Mouse (Mus musculus) neural tube, embryonic 14.5 days (tissue): ENCODE results near the gene Slc4a2. TPM values are rescaled to one million over a fixed set of nuclear protein-coding genes. Genes with fewer than 3 reads are reported as not detected.
A peak's percentile ranks its signal among the peaks of the same experiment; 100 is the strongest.

ENCODE experiments used
- ATAC-seq: fragments of 200-750 bp; cut with Nextera tagmentation; 2 replicates; pipeline ENCODE4 v1.8.0; 2017; ENCODE audit warnings: low read depth, mild to moderate bottlenecking, moderate TSS enrichment, moderate library complexity
- H3K27ac ChIP-seq: fragments of 300-500 bp; sonication (generic); 2 replicates; pipeline ENCODE4 v1.5.1; 2014; ENCODE audit warnings: low read depth, mild to moderate bottlenecking, control low read depth, low read length, moderate library complexity, mixed read lengths
- H3K27me3 ChIP-seq: fragments of 300-500 bp; sonication (generic); 2 replicates; pipeline ENCODE4 v1.6.1; 2014; ENCODE audit warnings: low read length; ENCODE audit not compliant: control insufficient read depth, insufficient read depth
- H3K36me3 ChIP-seq: fragments of 300-500 bp; sonication (generic); 2 replicates; pipeline ENCODE4 v1.6.1; 2014; ENCODE audit warnings: low read length, mixed read lengths; ENCODE audit not compliant: control insufficient read depth, insufficient read depth
- H3K4me1 ChIP-seq: fragments of 300-500 bp; sonication (generic); 2 replicates; pipeline ENCODE4 v1.6.1; 2014; ENCODE audit warnings: low read length; ENCODE audit not compliant: control insufficient read depth, insufficient read depth
- H3K4me2 ChIP-seq: fragments of 300-500 bp; sonication (generic); 2 replicates; pipeline ENCODE4 v1.6.1; 2014; ENCODE audit warnings: mild to moderate bottlenecking, low read depth, low read length, control low read depth
- H3K4me3 ChIP-seq: fragments of 300-500 bp; sonication (generic); 2 replicates; pipeline ENCODE4 v1.5.1; 2014; ENCODE audit warnings: low read depth, low read length, control low read depth, mixed read lengths
- H3K9ac ChIP-seq: fragments of 300-500 bp; sonication (generic); replicated peaks from 2 replicates; pipeline ENCODE4 v1.6.1; 2014; ENCODE audit warnings: low read depth, mild to moderate bottlenecking, control low read depth, low read length, mixed read lengths
- H3K9me3 ChIP-seq: fragments of 300-500 bp; sonication (generic); 2 replicates; pipeline ENCODE4 v1.6.1; 2016; ENCODE audit warnings: low read length; ENCODE audit not compliant: control insufficient read depth
- WGBS: fragments of 180-500 bp; shearing (Covaris S2); extraction: QIAGEN DNeasy Blood & Tissue Kit; methylation state at CpG from one replicate; pipeline ENCODE4 v1.1.7; 2014; 5-methylcytosine and 5-hydroxymethylcytosine counted together
- polyA plus RNA-seq: library from polyadenylated mRNA; unstranded; fragments of >200 nt; fragmentation: Nextera tagmentation; extraction: Ambion mirVana; gene quantifications from 2 replicates; pipeline ENCODE4 v1.2.1, GENCODE M21; 2014

Slc4a2 gene
- polyA plus RNA-seq, 1 experiment from 2014 or later, result 11.2 TPM

DNA sequence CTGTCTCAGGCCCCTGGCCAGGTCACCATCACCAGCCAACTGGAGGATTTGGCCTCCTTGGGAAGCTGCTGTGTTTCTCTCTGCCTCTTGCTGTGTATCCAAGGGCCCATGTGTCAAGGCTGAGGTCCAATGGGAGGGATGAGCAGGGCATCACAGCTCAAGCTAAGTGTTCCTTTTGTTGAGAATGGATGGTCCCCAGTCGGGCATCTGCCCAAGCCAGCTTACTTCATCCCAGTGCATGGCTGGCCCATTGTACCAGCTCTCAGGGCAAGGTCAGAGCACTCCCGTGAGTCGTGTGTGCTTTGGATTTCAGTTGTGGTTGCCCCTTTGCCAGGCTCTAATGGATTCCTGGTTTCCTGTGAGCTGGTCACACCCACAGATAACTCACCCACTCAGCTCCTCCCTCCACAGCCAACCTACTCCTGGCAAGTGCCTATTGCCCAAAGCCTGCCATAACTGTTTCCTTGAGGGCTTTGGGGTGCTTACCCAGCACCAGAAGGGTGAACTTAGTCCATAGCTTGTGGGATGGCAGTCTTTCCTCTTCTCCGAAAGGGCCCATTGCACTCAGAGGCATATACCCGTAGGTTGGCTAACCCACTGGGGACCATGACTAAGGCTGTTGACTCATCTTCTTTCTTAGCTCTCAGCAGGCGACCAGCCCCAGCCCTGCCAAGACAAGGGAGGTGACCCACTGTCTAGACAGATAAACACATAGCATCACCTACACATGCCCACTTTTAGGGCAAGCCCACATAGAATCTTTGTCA lies 18.9 kb upstream of the Slc4a2 start:
- Histone ChIP-seq H3K4me1 (no peaks in the 10 kb centered on the region), H3K27me3 (no peaks in the 10 kb centered on the region), H3K4me3 (no peak overlapping the region), H3K9ac (no peak overlapping the region), H3K4me2 (no peak overlapping the region), H3K27ac (no peak overlapping the region), H3K9me3 (no peaks in the 10 kb centered on the region), H3K36me3 (peaks cover 22% of the 10 kb centered on the region)
- WGBS, result 91% methylated on average over 6 of the region's 6 CpGs
- ATAC-seq, result no peak

GRCm38 (mm10) chr5:24405389-24405876 lies 18.2 kb upstream of the Slc4a2 start:
- WGBS, result 71% methylated on average over 3 of the region's 3 CpGs
- ATAC-seq, result no peak
- H3K36me3 ChIP-seq, result peaks cover 19% of the 10 kb centered on the region

DNA sequence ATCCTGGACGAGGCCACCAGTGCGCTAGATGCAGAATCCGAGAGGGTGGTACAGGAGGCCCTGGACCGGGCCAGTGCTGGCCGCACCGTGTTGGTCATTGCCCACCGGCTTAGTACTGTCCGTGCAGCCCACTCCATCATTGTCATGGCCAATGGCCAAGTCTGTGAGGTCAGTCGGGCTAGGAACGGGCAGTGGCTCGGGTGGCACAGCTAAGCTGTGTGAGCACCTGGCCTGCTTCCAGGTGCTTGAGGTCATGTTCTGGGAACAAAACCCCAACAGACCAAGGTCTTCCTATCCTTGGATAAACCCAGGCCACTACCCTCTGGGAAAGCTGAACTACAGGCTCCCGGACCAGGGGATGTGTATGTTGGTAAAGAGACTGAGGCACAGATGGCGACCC lies 15.0 kb upstream of the Slc4a2 start:
- WGBS, result 93% methylated on average over 13 of the region's 13 CpGs
- Histone ChIP-seq H3K27ac (no peak overlapping the region), H3K4me1 (no peaks in the 10 kb centered on the region), H3K4me2 (no peak overlapping the region), H3K27me3 (no peaks in the 10 kb centered on the region), H3K4me3 (no peak overlapping the region), H3K36me3 (peaks cover 12% of the 10 kb centered on the region; the same call in 1 of the 2 replicates), H3K9ac (no peak overlapping the region), H3K9me3 (no peaks in the 10 kb centered on the region)
- ATAC-seq, result no peak

More at GRCm38 (mm10) chr5:24405389-24405876, 18.2 kb upstream of the Slc4a2 start:
- Histone ChIP-seq H3K4me1 (no peaks in the 10 kb centered on the region), H3K9ac (no peak overlapping the region), H3K27ac (no peak overlapping the region), H3K27me3 (no peaks in the 10 kb centered on the region), H3K4me3 (no peak overlapping the region), H3K4me2 (no peak overlapping the region), H3K9me3 (no peaks in the 10 kb centered on the region)

GRCm38 (mm10) chr5:24409466-24409865 lies 14.2 kb upstream of the Slc4a2 start:
- 88% methylated on average over 2 of the region's 2 CpGs for WGBS

DNA sequence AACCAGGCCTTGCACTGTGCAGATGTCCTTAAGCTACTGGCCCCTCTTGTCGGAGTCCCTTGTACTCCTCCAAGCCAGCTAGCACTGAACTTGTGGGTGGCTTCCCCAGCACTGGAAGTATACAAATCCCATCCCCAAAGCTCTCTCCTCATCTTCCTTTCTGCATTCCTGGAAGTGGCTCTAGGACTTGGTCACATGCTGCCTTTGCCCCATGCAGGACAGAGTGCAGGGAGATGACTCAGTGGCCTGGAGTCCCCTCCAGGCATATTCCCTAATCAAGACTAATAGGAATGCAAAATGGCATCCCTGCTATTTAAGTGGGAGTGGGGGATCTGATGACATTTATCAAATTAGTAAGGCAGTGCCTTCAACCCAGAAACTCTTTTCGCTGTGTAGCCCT lies 11.6 kb upstream of the Slc4a2 start:
- H3K9me3 ChIP-seq, result no peaks in the 10 kb centered on the region
- no peak overlapping the region for H3K4me2 ChIP-seq
- ATAC-seq, result no peak
- 87% methylated on average over 2 of the region's 2 CpGs for WGBS
- no peak overlapping the region for H3K9ac ChIP-seq
- H3K4me3 ChIP-seq, result no peak overlapping the region
- peaks cover 10% of the 10 kb centered on the region; the same call in 1 of the 2 replicates for H3K36me3 ChIP-seq
- H3K27ac ChIP-seq, result no peak overlapping the region
- 0 out of 2 replicates have a peak, but pooled peaks cover 8% of the 10 kb centered on the region for H3K4me1 ChIP-seq
- no peaks in the 10 kb centered on the region for H3K27me3 ChIP-seq

More at GRCm38 (mm10) chr5:24409466-24409865, 14.2 kb upstream of the Slc4a2 start:
- Histone ChIP-seq H3K4me1 (no peaks in the 10 kb centered on the region), H3K27me3 (no peaks in the 10 kb centered on the region), H3K9ac (no peak overlapping the region), H3K4me2 (no peak overlapping the region), H3K36me3 (peaks cover 12% of the 10 kb centered on the region; the same call in 1 of the 2 replicates), H3K4me3 (no peak overlapping the region), H3K9me3 (no peaks in the 10 kb centered on the region), H3K27ac (no peak overlapping the region)
- ATAC-seq, result no peak

DNA sequence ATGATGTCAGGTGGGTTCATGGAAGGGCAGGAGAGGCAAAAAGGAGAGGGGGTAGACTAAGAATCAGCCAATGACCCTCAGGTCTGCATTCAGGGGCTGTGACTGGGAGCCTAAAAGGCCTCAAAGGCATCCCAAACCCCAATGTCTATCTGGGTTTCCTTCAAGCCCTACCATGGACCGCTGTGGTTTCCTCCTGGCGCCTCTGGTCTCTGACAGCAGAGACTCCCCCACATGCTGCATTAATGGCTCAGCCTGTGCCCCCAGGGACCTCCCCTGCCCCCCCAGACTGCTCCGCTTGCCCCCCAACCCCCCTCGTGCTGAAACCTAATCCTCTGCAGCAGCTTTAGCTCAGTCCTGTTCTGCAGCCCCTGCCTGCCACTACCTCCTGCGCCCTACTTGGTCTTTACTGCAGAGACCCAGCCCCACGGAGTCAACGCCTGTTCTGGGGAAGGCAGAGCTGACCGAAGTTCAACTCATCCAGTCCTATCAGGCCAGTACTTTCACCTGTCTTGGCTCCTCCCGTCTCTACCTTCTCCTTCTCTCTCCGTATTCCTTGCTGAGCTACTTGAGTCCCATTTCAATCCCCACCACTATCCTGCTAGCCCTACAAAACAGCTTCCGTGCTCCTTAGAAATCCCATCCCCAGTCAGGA lies 10.5 kb upstream of the Slc4a2 start, which contains the start of gene Asic3:
Gene Asic3, plus strand, starts transcription at position 351 of the 652 bp plus-strand sequence.
- no peak within 1 kb of the TSS for H3K9ac ChIP-seq
- no peak within 1 kb of the TSS for H3K4me3 ChIP-seq
- ATAC-seq, result no peak
- H3K4me1 ChIP-seq, result 0 out of 2 replicates have a peak, but pooled peaks cover 8% of the 10 kb centered on the region
- WGBS, result 51% methylated on average over 11 of the region's 11 CpGs
- H3K27ac ChIP-seq, result no peak within 1 kb of the TSS
- H3K27me3 ChIP-seq, result no peaks in the 10 kb centered on the region
- H3K4me2 ChIP-seq, result no peak within 1 kb of the TSS
- H3K36me3 ChIP-seq, result 0 out of 2 replicates have a peak, but pooled peaks cover 3% of the 10 kb centered on the region
- no peaks in the 10 kb centered on the region for H3K9me3 ChIP-seq

DNA sequence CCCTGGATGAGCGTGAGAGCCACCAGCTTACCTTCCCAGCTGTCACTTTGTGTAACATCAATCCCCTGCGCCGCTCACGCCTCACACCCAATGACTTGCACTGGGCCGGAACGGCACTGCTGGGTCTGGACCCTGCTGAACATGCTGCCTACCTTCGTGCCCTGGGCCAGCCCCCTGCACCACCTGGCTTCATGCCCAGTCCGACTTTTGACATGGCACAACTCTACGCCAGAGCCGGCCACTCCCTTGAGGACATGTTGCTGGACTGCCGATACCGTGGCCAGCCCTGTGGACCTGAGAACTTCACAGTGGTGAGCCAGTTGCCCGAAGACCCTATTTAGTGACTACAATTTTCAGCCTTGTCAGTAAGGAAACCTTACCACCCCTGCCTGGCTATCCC lies 9.7 kb upstream of the Slc4a2 start:
- H3K9me3 ChIP-seq, result no peaks in the 10 kb centered on the region
- H3K27ac ChIP-seq, result no peak overlapping the region
- no peak overlapping the region for H3K9ac ChIP-seq
- no peaks in the 10 kb centered on the region for H3K27me3 ChIP-seq
- 0 out of 2 replicates have a peak, but pooled peaks cover 6% of the 10 kb centered on the region for H3K36me3 ChIP-seq
- H3K4me1 ChIP-seq, result 0 out of 2 replicates have a peak, but pooled peaks cover 8% of the 10 kb centered on the region
- 85% methylated on average over 13 of the region's 13 CpGs for WGBS
- H3K4me2 ChIP-seq, result no peak overlapping the region
- no peak overlapping the region for H3K4me3 ChIP-seq
- no peak for ATAC-seq

DNA sequence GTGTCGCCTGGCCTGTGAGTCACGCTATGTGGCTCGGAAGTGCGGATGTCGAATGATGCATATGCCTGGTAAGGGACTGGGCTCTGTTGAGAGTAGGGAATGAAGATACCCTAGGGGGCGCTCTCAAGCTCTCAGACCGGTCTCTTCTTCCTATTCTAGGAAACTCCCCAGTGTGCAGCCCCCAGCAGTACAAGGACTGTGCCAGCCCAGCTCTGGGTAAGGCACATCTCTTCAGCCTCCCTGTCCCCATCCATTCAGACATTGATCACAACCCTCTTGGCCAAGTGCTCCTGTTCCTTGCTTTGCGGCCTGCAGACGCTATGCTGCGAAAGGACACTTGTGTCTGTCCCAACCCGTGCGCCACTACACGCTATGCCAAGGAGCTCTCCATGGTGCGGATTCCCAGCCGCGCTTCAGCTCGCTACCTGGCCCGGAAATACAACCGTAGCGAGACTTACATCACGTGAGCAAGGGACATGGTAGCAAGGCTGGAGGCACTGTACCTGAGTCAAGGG lies 7.4 kb upstream of the Slc4a2 start:
- 0 out of 2 replicates have a peak, but pooled peaks cover 8% of the 10 kb centered on the region for H3K4me1 ChIP-seq
- 4% methylated on average over 21 of the region's 21 CpGs for WGBS
- no peak overlapping the region for H3K27ac ChIP-seq
- no peak overlapping the region for H3K4me3 ChIP-seq
- H3K9ac ChIP-seq, result no peak overlapping the region
- peak overlapping the region; percentile 23; the same call in 1 of the 2 replicates for H3K4me2 ChIP-seq
- ATAC-seq, result peak; percentile 78
- H3K36me3 ChIP-seq, result peaks cover 7% of the 10 kb centered on the region; the same call in 1 of the 2 replicates
- no peaks in the 10 kb centered on the region for H3K27me3 ChIP-seq
- H3K9me3 ChIP-seq, result no peaks in the 10 kb centered on the region
